Mouse (Mus musculus) lung, postnatal 36 days (tissue): Measurements from ENCODE around the gene Prdm2.

Source experiments
- DNase-seq: peaks from one replicate; pipeline ENCODE4 v3.0.0; 2022; ENCODE audit warnings: mixed read lengths

The Prdm2 gene

GRCm38 (mm10) chr4:143099288-143100039 lies 113.3 kb downstream of the Prdm2 start:
- DNase-seq, result peak; percentile 92

GRCm38 (mm10) chr4:143092082-143092701 lies 120.6 kb downstream of the Prdm2 start:
- no peak for DNase-seq

- DNase-seq, result no peak
Measured at GRCm38 (mm10) chr4:143090551-143090950, 122.2 kb downstream of the Prdm2 start.

GRCm38 (mm10) chr4:143074071-143074765 lies 138.6 kb downstream of the Prdm2 start:
- no peak for DNase-seq

GRCm38 (mm10) chr4:143071791-143072190 lies 141.0 kb downstream of the Prdm2 start:
- DNase-seq, result no peak

GRCm38 (mm10) chr4:143067006-143067405 lies 145.8 kb downstream of the Prdm2 start:
- DNase-seq, result no peak

- no peak for DNase-seq
Measured at GRCm38 (mm10) chr4:143058765-143059344, 153.9 kb downstream of the Prdm2 start.
